Mouse (Mus musculus): ENCODE data around the gene Ccdc89. TPM values are rescaled to one million over a fixed set of nuclear protein-coding genes. Genes with fewer than 3 reads are reported as not detected.

Ccdc89 gene
- polyA plus RNA-seq, 1 experiment from 2014 or later: 1.8 TPM

- WGBS: 17% methylated on average over 10 of the region's 10 CpGs
- Histone ChIP-seq H3K9ac (ENCODE audit: low read length) (peak overlapping the region; percentile 79), H3K27me3 (replicated peaks; ENCODE audit: control insufficient read depth, insufficient read depth, low read length) (no peaks in the 10 kb centered on the region), H3K36me3 (ENCODE audit: control insufficient read depth, insufficient read depth, low read length) (peaks cover 15% of the 10 kb centered on the region; the same call in 1 of the 2 replicates), H3K9me3 (replicated peaks; ENCODE audit: control insufficient read depth, low read length) (no peaks in the 10 kb centered on the region), H3K4me1 (ENCODE audit: control insufficient read depth, insufficient read depth, low read length) (peaks cover 8% of the 10 kb centered on the region), H3K4me2 (ENCODE audit: low read length) (peak overlapping the region; percentile 64), H3K4me3 (ENCODE audit: low read depth, low read length) (peak overlapping the region; percentile 70), H3K27ac (ENCODE audit: low read depth, low read length) (peak overlapping the region; percentile 89)
- DNase-seq (ENCODE audit: low spot score) (peak; percentile 54), ATAC-seq (peak; percentile 65)
These were observed 31.1 kb downstream of the Ccdc89 start for GRCm38 (mm10) chr7:90457517-90457916.

GRCm38 (mm10) chr7:90460330-90460729 lies 34.0 kb downstream of the Ccdc89 start:
- Histone ChIP-seq H3K4me2 (ENCODE audit: low read length) (no peak overlapping the region), H3K27me3 (replicated peaks; ENCODE audit: control insufficient read depth, insufficient read depth, low read length) (no peaks in the 10 kb centered on the region), H3K4me3 (ENCODE audit: low read depth, low read length) (no peak overlapping the region), H3K27ac (ENCODE audit: low read depth, low read length) (no peak overlapping the region), H3K9ac (ENCODE audit: low read length) (no peak overlapping the region), H3K9me3 (replicated peaks; ENCODE audit: control insufficient read depth, low read length) (no peaks in the 10 kb centered on the region), H3K36me3 (ENCODE audit: control insufficient read depth, insufficient read depth, low read length) (no peaks in the 10 kb centered on the region), H3K4me1 (ENCODE audit: control insufficient read depth, insufficient read depth, low read length) (peaks cover 8% of the 10 kb centered on the region)
- 71% methylated on average over 10 of the region's 10 CpGs for WGBS
- ATAC-seq (no peak), DNase-seq (ENCODE audit: low spot score) (no peak)

GRCm38 (mm10) chr7:90460930-90461329 lies 34.6 kb downstream of the Ccdc89 start:
- Histone ChIP-seq H3K27me3 (replicated peaks; ENCODE audit: control insufficient read depth, insufficient read depth, low read length) (no peaks in the 10 kb centered on the region), H3K4me3 (ENCODE audit: low read depth, low read length) (no peak overlapping the region), H3K27ac (ENCODE audit: low read depth, low read length) (no peak overlapping the region), H3K4me1 (ENCODE audit: control insufficient read depth, insufficient read depth, low read length) (peaks cover 6% of the 10 kb centered on the region), H3K4me2 (ENCODE audit: low read length) (no peak overlapping the region), H3K9ac (ENCODE audit: low read length) (no peak overlapping the region), H3K36me3 (ENCODE audit: control insufficient read depth, insufficient read depth, low read length) (no peaks in the 10 kb centered on the region), H3K9me3 (replicated peaks; ENCODE audit: control insufficient read depth, low read length) (no peaks in the 10 kb centered on the region)
- WGBS: 21% methylated on average over 14 of the region's 14 CpGs
- ATAC-seq (no peak), DNase-seq (ENCODE audit: low spot score) (no peak)

GRCm38 (mm10) chr7:90461441-90461840 lies 35.1 kb downstream of the Ccdc89 start:
- WGBS: 95% methylated on average over 5 of the region's 5 CpGs
- H3K36me3 ChIP-seq (ENCODE audit: control insufficient read depth, insufficient read depth, low read length): no peaks in the 10 kb centered on the region

GRCm38 (mm10) chr7:90473511-90473910 lies 47.1 kb downstream of the Ccdc89 start:
- Histone ChIP-seq H3K9ac (ENCODE audit: low read length) (no peak overlapping the region), H3K9me3 (replicated peaks; ENCODE audit: control insufficient read depth, low read length) (no peaks in the 10 kb centered on the region), H3K4me2 (ENCODE audit: low read length) (no peak overlapping the region), H3K36me3 (ENCODE audit: control insufficient read depth, insufficient read depth, low read length) (peaks cover 13% of the 10 kb centered on the region), H3K4me1 (ENCODE audit: control insufficient read depth, insufficient read depth, low read length) (peaks cover 10% of the 10 kb centered on the region), H3K27me3 (replicated peaks; ENCODE audit: control insufficient read depth, insufficient read depth, low read length) (no peaks in the 10 kb centered on the region), H3K27ac (ENCODE audit: low read depth, low read length) (no peak overlapping the region), H3K4me3 (ENCODE audit: low read depth, low read length) (no peak overlapping the region)
- ATAC-seq (no peak), DNase-seq (ENCODE audit: low spot score) (no peak)
- WGBS: 70% methylated on average over 2 of the region's 2 CpGs

More at GRCm38 (mm10) chr7:90461441-90461840, 35.1 kb downstream of the Ccdc89 start:
- no peak overlapping the region for H3K27ac ChIP-seq (ENCODE audit: low read depth, low read length)
- H3K27me3 ChIP-seq (replicated peaks; ENCODE audit: control insufficient read depth, insufficient read depth, low read length): no peaks in the 10 kb centered on the region
- H3K4me2 ChIP-seq (ENCODE audit: low read length): no peak overlapping the region
- H3K4me3 ChIP-seq (ENCODE audit: low read depth, low read length): no peak overlapping the region
- DNase-seq (ENCODE audit: low spot score) (no peak), ATAC-seq (no peak)
- no peaks in the 10 kb centered on the region for H3K9me3 ChIP-seq (replicated peaks; ENCODE audit: control insufficient read depth, low read length)
- H3K9ac ChIP-seq (ENCODE audit: low read length): no peak overlapping the region
- peaks cover under 1% of the 10 kb centered on the region for H3K4me1 ChIP-seq (ENCODE audit: control insufficient read depth, insufficient read depth, low read length)

- peak within 1 kb of the TSS; percentile 76 for H3K9ac ChIP-seq (ENCODE audit: low read length)
- H3K27ac ChIP-seq (ENCODE audit: low read depth, low read length): peak within 1 kb of the TSS; percentile 72
- WGBS: under 1% methylated on average over 36 of the region's 36 CpGs
- no peaks in the 10 kb centered on the region for H3K9me3 ChIP-seq (replicated peaks; ENCODE audit: control insufficient read depth, low read length)
- H3K27me3 ChIP-seq (replicated peaks; ENCODE audit: control insufficient read depth, insufficient read depth, low read length): no peaks in the 10 kb centered on the region
- no peaks in the 10 kb centered on the region for H3K36me3 ChIP-seq (ENCODE audit: control insufficient read depth, insufficient read depth, low read length)
- peak; percentile 98 for DNase-seq (ENCODE audit: low spot score)
- H3K4me2 ChIP-seq (ENCODE audit: low read length): peak within 1 kb of the TSS; percentile 81
- peak within 1 kb of the TSS; percentile 65 for H3K4me3 ChIP-seq (ENCODE audit: low read depth, low read length)
- peaks cover 10% of the 10 kb centered on the region for H3K4me1 ChIP-seq (ENCODE audit: control insufficient read depth, insufficient read depth, low read length)
- ATAC-seq: peak; percentile 100
These were observed 49.5 kb downstream of the Ccdc89 start, which contains the start of gene Tmem126b for GRCm38 (mm10) chr7:90475793-90476312. Gene Tmem126b (minus strand): TSS chr7:90476001.

GRCm38 (mm10) chr7:90476313-90477245 lies 50.2 kb downstream of the Ccdc89 start, which contains the start of gene Dlg2:
Gene Dlg2 (plus strand): TSS chr7:90476672.
- peak within 1 kb of the TSS; percentile 76 for H3K9ac ChIP-seq (ENCODE audit: low read length)
- no peaks in the 10 kb centered on the region for H3K36me3 ChIP-seq (ENCODE audit: control insufficient read depth, insufficient read depth, low read length)
- H3K4me3 ChIP-seq (ENCODE audit: low read depth, low read length): peak within 1 kb of the TSS; percentile 65
- H3K27ac ChIP-seq (ENCODE audit: low read depth, low read length): peak within 1 kb of the TSS; percentile 72
- no peaks in the 10 kb centered on the region for H3K27me3 ChIP-seq (replicated peaks; ENCODE audit: control insufficient read depth, insufficient read depth, low read length)
- H3K9me3 ChIP-seq (replicated peaks; ENCODE audit: control insufficient read depth, low read length): no peaks in the 10 kb centered on the region
- H3K4me2 ChIP-seq (ENCODE audit: low read length): peak within 1 kb of the TSS; percentile 81
- DNase-seq (ENCODE audit: low spot score) (peak; percentile 32), ATAC-seq (no peak)
- peaks cover 10% of the 10 kb centered on the region for H3K4me1 ChIP-seq (ENCODE audit: control insufficient read depth, insufficient read depth, low read length)
- WGBS: under 1% methylated on average over 32 of the region's 32 CpGs
